Mouse (Mus musculus) hindbrain, embryonic 15.5 days (tissue): Measurements from ENCODE around the gene Vps13d. TPM values are rescaled to one million over a fixed set of nuclear protein-coding genes. Genes with fewer than 3 reads are reported as not detected.

ENCODE experiments used
- ATAC-seq: fragments of 200-750 bp; cut with Nextera tagmentation; 2 replicates; pipeline ENCODE4 v1.8.0; 2017; ENCODE audit warnings: low read depth, moderate number of reproducible peaks, moderate TSS enrichment; ENCODE audit not compliant: low FRiP score
- H3K27ac ChIP-seq: fragments of 300-500 bp; sonication (generic); replicated peaks from 2 replicates; pipeline ENCODE4 v1.5.1; 2015; ENCODE audit warnings: mild to moderate bottlenecking, inconsistent platforms
- H3K27me3 ChIP-seq: fragments of 300-500 bp; sonication (generic); 2 replicates; pipeline ENCODE4 v1.6.1; 2015; ENCODE audit warnings: control low read depth, inconsistent platforms
- H3K36me3 ChIP-seq: fragments of 300-500 bp; sonication (generic); 2 replicates; pipeline ENCODE4 v1.6.1; 2015; ENCODE audit warnings: control low read depth, inconsistent platforms
- H3K4me1 ChIP-seq: fragments of 300-500 bp; sonication (generic); replicated peaks from 2 replicates; pipeline ENCODE4 v1.6.1; 2015; ENCODE audit warnings: control low read depth, inconsistent platforms
- H3K4me2 ChIP-seq: fragments of 300-500 bp; sonication (generic); 2 replicates; pipeline ENCODE4 v1.6.1; 2015; ENCODE audit warnings: moderate library complexity, mild to moderate bottlenecking, inconsistent platforms
- H3K4me3 ChIP-seq: fragments of 300-500 bp; sonication (generic); 2 replicates; pipeline ENCODE4 v1.5.1; 2015; ENCODE audit warnings: mild to moderate bottlenecking, inconsistent platforms
- H3K9ac ChIP-seq: fragments of 300-500 bp; sonication (generic); 2 replicates; pipeline ENCODE4 v1.6.1; 2015; ENCODE audit warnings: inconsistent platforms
- H3K9me3 ChIP-seq: fragments of 300-500 bp; sonication (generic); 2 replicates; pipeline ENCODE4 v1.6.1; 2016; ENCODE audit warnings: control low read depth, inconsistent platforms
- WGBS: fragments of 180-500 bp; shearing (Covaris S2); methylation state at CpG from one replicate; pipeline ENCODE4 v1.1.7; 2015; 5-methylcytosine and 5-hydroxymethylcytosine counted together
- polyA plus RNA-seq: library from polyadenylated mRNA; unstranded; fragments of >200 nt; fragmentation: Nextera tagmentation; extraction: Ambion mirVana; gene quantifications from 2 replicates; pipeline ENCODE4 v1.2.1, GENCODE M21; 2015

Vps13d gene
- polyA plus RNA-seq, 1 experiment from 2014 or later: 10.2 TPM

GRCm38 (mm10) chr4:145099344-145099743 is 95.5 kb downstream of the Vps13d start:
- no peaks in the 10 kb centered on the region for H3K9me3 ChIP-seq
- peaks cover 68% of the 10 kb centered on the region for H3K36me3 ChIP-seq
- no peaks in the 10 kb centered on the region for H3K27me3 ChIP-seq
- H3K27ac ChIP-seq: no peak overlapping the region
- no peaks in the 10 kb centered on the region for H3K4me1 ChIP-seq
- H3K4me3 ChIP-seq: no peak overlapping the region
- WGBS: 77% methylated on average over 1 of the region's 1 CpGs
- no peak for ATAC-seq
- H3K4me2 ChIP-seq: no peak overlapping the region
- no peak overlapping the region for H3K9ac ChIP-seq

GRCm38 (mm10) chr4:145097974-145098373 is 96.8 kb downstream of the Vps13d start:
- H3K27ac ChIP-seq: no peak overlapping the region
- no peak overlapping the region for H3K4me2 ChIP-seq
- H3K4me1 ChIP-seq: no peaks in the 10 kb centered on the region
- no peak overlapping the region for H3K9ac ChIP-seq
- ATAC-seq: no peak
- no peaks in the 10 kb centered on the region for H3K9me3 ChIP-seq
- WGBS: 95% methylated on average over 3 of the region's 3 CpGs
- no peak overlapping the region for H3K4me3 ChIP-seq
- H3K27me3 ChIP-seq: no peaks in the 10 kb centered on the region
- peaks cover 75% of the 10 kb centered on the region for H3K36me3 ChIP-seq

- Histone ChIP-seq H3K4me2 (no peak overlapping the region), H3K36me3 (peaks cover 74% of the 10 kb centered on the region), H3K9me3 (no peaks in the 10 kb centered on the region), H3K4me3 (no peak overlapping the region), H3K27me3 (no peaks in the 10 kb centered on the region), H3K9ac (no peak overlapping the region), H3K27ac (no peak overlapping the region), H3K4me1 (no peaks in the 10 kb centered on the region)
- 75% methylated on average over 5 of the region's 5 CpGs for WGBS
- no peak for ATAC-seq
Observed at GRCm38 (mm10) chr4:145096481-145097039, 98.2 kb downstream of the Vps13d start.

- no peak for ATAC-seq
- 89% methylated on average over 4 of the region's 4 CpGs for WGBS
- Histone ChIP-seq H3K27ac (no peak overlapping the region), H3K9me3 (no peaks in the 10 kb centered on the region), H3K4me2 (no peak overlapping the region), H3K36me3 (peaks cover 75% of the 10 kb centered on the region), H3K9ac (no peak overlapping the region), H3K4me1 (no peaks in the 10 kb centered on the region), H3K4me3 (no peak overlapping the region), H3K27me3 (no peaks in the 10 kb centered on the region)
Observed at GRCm38 (mm10) chr4:145086509-145086908, 108.3 kb downstream of the Vps13d start.

GRCm38 (mm10) chr4:145079324-145079723 is 115.5 kb downstream of the Vps13d start:
- 88% methylated on average over 2 of the region's 2 CpGs for WGBS
- ATAC-seq: no peak
- no peak overlapping the region for H3K4me3 ChIP-seq
- peaks cover 73% of the 10 kb centered on the region for H3K36me3 ChIP-seq
- no peak overlapping the region for H3K9ac ChIP-seq
- H3K27me3 ChIP-seq: no peaks in the 10 kb centered on the region
- no peaks in the 10 kb centered on the region for H3K4me1 ChIP-seq
- H3K9me3 ChIP-seq: no peaks in the 10 kb centered on the region
- H3K4me2 ChIP-seq: no peak overlapping the region
- H3K27ac ChIP-seq: no peak overlapping the region

GRCm38 (mm10) chr4:145074276-145074675 is 120.5 kb downstream of the Vps13d start:
- H3K36me3 ChIP-seq: peaks cover 73% of the 10 kb centered on the region
- WGBS: 91% methylated on average over 2 of the region's 2 CpGs
- no peak overlapping the region for H3K4me2 ChIP-seq
- H3K9me3 ChIP-seq: no peaks in the 10 kb centered on the region
- no peak overlapping the region for H3K9ac ChIP-seq
- ATAC-seq: no peak
- H3K4me3 ChIP-seq: no peak overlapping the region
- no peak overlapping the region for H3K27ac ChIP-seq
- H3K4me1 ChIP-seq: no peaks in the 10 kb centered on the region
- no peaks in the 10 kb centered on the region for H3K27me3 ChIP-seq

- Histone ChIP-seq H3K27ac (no peak overlapping the region), H3K27me3 (no peaks in the 10 kb centered on the region), H3K9ac (no peak overlapping the region), H3K4me1 (no peaks in the 10 kb centered on the region), H3K9me3 (no peaks in the 10 kb centered on the region), H3K36me3 (peaks cover 68% of the 10 kb centered on the region), H3K4me3 (no peak overlapping the region), H3K4me2 (no peak overlapping the region)
- no peak for ATAC-seq
- WGBS: 94% methylated on average over 7 of the region's 7 CpGs
Observed at GRCm38 (mm10) chr4:145073728-145074127, 121.1 kb downstream of the Vps13d start.

- ATAC-seq: no peak
- Histone ChIP-seq H3K27me3 (no peaks in the 10 kb centered on the region), H3K4me1 (no peaks in the 10 kb centered on the region), H3K27ac (no peak overlapping the region), H3K9me3 (no peaks in the 10 kb centered on the region), H3K4me2 (no peak overlapping the region), H3K36me3 (peaks cover 60% of the 10 kb centered on the region), H3K9ac (no peak overlapping the region), H3K4me3 (no peak overlapping the region)
- 91% methylated on average over 7 of the region's 7 CpGs for WGBS
Observed at GRCm38 (mm10) chr4:145071942-145072341, 122.9 kb downstream of the Vps13d start.

- Histone ChIP-seq H3K4me1 (no peaks in the 10 kb centered on the region), H3K27me3 (no peaks in the 10 kb centered on the region), H3K4me3 (no peak overlapping the region), H3K36me3 (peaks cover 61% of the 10 kb centered on the region), H3K9me3 (no peaks in the 10 kb centered on the region), H3K4me2 (no peak overlapping the region), H3K9ac (no peak overlapping the region), H3K27ac (0 out of 2 replicates have a peak overlapping the region, but pooled peaks have one; percentile 7)
- ATAC-seq: 0 out of 2 replicates have a peak, but pooled peaks have one; percentile 69
- WGBS: 19% methylated on average over 6 of the region's 6 CpGs
Observed at GRCm38 (mm10) chr4:145067019-145067680, 127.7 kb downstream of the Vps13d start.

- no peaks in the 10 kb centered on the region for H3K9me3 ChIP-seq
- no peak for ATAC-seq
- 53% methylated on average over 7 of the region's 7 CpGs for WGBS
- H3K9ac ChIP-seq: no peak overlapping the region
- H3K4me3 ChIP-seq: no peak overlapping the region
- H3K36me3 ChIP-seq: peaks cover 63% of the 10 kb centered on the region
- H3K4me2 ChIP-seq: no peak overlapping the region
- no peaks in the 10 kb centered on the region for H3K27me3 ChIP-seq
- H3K27ac ChIP-seq: 0 out of 2 replicates have a peak overlapping the region, but pooled peaks have one; percentile 7
- H3K4me1 ChIP-seq: no peaks in the 10 kb centered on the region
Observed at GRCm38 (mm10) chr4:145066336-145067018, 128.3 kb downstream of the Vps13d start.

- H3K4me3 ChIP-seq: no peak overlapping the region
- H3K36me3 ChIP-seq: peaks cover 76% of the 10 kb centered on the region
- H3K27me3 ChIP-seq: no peaks in the 10 kb centered on the region
- no peaks in the 10 kb centered on the region for H3K9me3 ChIP-seq
- H3K4me2 ChIP-seq: no peak overlapping the region
- no peak overlapping the region for H3K27ac ChIP-seq
- ATAC-seq: 0 out of 2 replicates have a peak, but pooled peaks have one; percentile 61
- no peaks in the 10 kb centered on the region for H3K4me1 ChIP-seq
- WGBS: 87% methylated on average over 2 of the region's 2 CpGs
- no peak overlapping the region for H3K9ac ChIP-seq
Observed at GRCm38 (mm10) chr4:145058749-145059442, 135.9 kb downstream of the Vps13d start.

- WGBS: 93% methylated on average over 3 of the region's 3 CpGs
- H3K9ac ChIP-seq: no peak overlapping the region
- H3K27ac ChIP-seq: no peak overlapping the region
- H3K4me2 ChIP-seq: no peak overlapping the region
- H3K27me3 ChIP-seq: no peaks in the 10 kb centered on the region
- ATAC-seq: no peak
- H3K36me3 ChIP-seq: peaks cover 74% of the 10 kb centered on the region
- H3K9me3 ChIP-seq: no peaks in the 10 kb centered on the region
- no peaks in the 10 kb centered on the region for H3K4me1 ChIP-seq
- H3K4me3 ChIP-seq: no peak overlapping the region
Observed at GRCm38 (mm10) chr4:145056346-145056745, 138.5 kb downstream of the Vps13d start.
